Mouse (Mus musculus) c-Kit-positive CD71-positive TER-119-negative erythroid progenitor cells, embryonic 14.5 days (primary cell): ENCODE data around the gene Nxpe2.

ENCODE experiments used
- DNase-seq: peaks from one replicate; pipeline ENCODE4 v3.0.0-alpha.2; 2013; ENCODE audit warnings: low read depth

Nxpe2 gene

GRCm38 (mm10) chr9:48298983-48299382 is 54.3 kb downstream of the Nxpe2 start:
- DNase-seq = no peak

GRCm38 (mm10) chr9:48294754-48295153 is 58.5 kb downstream of the Nxpe2 start:
- DNase-seq = no peak

GRCm38 (mm10) chr9:48290281-48290680 is 63.0 kb downstream of the Nxpe2 start:
- DNase-seq = no peak

GRCm38 (mm10) chr9:48284221-48284620 is 69.0 kb downstream of the Nxpe2 start:
- no peak for DNase-seq

GRCm38 (mm10) chr9:48276831-48277230 is 76.4 kb downstream of the Nxpe2 start:
- no peak for DNase-seq
